Mouse (Mus musculus) frontal cortex, postnatal 36 days (tissue): Measurements from ENCODE around the gene Tssk1.

Experiments
- DNase-seq, 2 experiments: peaks; one replicate each; pipeline ENCODE4 v3.0.0; 2022; ENCODE audit warnings: low spot score in 2 of 2

Gene Tssk1

DNA sequence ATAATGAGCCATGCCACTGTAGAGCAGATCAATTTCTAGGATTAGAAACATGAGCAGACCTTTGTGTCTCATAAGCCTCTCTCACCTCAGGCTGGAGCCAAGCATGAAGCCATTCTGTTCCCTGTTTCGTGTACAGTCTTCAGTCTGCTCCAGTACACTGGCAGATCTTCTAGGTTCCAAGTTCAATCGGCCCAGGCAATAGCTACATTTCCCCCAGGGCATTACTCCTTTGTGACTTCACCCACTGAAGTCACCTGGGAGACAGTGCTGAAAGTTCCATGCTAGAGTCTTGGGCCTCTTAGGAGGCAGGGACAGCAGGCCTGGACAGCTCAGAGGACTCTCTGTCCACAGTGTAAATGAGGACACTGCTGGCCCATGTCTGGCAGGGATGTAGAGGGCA is at the start of gene Tssk1:
Tssk1 (plus strand) TSS at position 301 of the 400 bp plus-strand sequence.
- no peak for DNase-seq

DNA sequence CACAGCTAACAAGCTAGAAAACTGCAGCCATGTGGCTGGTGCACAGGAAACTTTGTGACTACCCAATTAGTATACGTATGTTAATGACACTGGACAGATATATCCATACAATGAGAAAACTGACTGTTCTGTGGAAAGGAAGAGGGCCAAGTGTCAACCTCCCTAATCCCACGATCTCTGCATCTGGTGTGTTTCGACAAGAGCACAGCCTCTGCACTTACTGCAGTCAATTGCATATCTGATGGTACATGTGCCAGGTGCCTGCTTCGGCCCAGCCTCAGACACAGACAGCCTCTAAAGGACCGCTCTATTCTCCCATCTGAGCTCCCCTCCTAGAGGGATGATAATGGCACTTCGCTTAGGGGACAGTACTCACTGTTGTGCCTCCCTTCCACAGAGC is 45.6 kb upstream of the Tssk1 start:
- no peak for DNase-seq

DNA sequence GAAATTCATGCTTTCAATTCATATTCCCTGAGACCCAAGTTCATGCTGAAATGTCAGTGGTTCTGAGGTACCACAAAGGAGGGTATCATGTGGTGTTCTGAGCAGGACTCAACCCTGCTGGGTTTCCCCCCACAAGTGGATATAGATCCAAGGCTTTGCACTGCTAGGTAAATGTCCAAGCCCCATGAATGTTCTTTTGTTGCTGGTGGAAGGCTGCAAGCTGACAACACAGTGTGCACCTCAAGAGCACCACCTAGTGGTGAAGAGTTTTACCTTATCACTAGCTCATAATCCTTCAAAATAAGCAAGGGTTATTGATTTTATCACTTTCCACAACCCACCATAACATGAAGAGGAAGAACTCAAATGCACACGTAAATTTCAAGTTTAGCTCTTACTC is 45.1 kb upstream of the Tssk1 start:
- peak in 1 of 2 experiments; percentile 61 for DNase-seq

DNA sequence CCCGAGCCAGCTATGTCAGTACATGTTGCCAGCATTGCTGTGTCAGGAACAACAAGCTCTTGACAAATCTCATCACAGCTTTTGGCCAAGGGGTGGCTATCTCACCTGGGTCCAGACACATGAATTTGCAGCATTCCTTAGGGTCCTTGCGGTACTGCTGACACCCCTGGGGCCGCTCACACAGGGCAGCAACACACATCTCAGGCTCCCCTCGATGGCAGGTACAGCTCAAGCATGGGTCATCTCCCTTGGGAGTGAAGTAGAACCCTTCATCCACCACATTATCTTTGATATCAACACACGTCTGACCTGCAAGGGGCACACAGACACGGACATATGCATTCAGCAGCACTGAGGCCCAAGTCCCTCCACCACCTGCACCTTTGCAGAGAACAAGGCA is 44.5 kb upstream of the Tssk1 start:
- DNase-seq: no peak

DNA sequence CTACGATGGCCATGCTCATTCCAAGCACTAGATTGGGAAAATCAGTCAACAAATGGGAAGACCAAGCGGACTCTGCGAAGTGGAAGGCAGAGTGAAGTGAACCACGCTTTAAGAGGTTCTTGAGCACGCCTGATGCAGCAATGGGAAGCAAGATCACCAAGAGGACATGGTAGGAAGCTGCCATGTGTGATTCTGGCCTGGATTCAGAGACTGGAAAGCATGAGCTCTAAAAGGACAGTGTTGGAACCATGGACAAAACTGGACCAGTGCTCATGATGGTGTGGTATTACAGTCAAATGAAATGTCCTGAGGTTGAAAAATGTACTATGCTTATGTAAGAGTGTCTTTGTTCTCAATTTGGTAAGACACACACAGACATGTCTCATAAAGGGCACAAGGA is 42.7 kb upstream of the Tssk1 start:
- DNase-seq: no peak

DNA sequence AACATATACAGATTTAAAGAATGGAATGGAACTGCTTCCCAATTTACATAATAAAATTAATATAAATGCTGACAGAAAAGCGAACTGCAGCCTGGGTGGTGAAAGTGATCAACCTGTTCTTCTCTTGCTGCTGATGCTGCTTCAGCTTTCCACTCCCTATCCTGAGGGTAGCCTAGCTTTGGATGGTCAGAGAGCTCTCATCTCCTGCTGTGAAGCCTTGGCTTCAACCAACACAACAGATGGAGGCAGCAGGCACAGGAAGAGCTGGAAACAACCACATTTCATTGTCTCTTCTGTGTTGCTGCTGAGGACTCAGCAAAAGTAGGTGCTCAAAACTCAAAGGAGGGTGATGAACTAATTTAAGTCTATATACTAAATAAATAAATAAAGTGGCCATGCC is 42.2 kb upstream of the Tssk1 start:
- DNase-seq: no peak

DNA sequence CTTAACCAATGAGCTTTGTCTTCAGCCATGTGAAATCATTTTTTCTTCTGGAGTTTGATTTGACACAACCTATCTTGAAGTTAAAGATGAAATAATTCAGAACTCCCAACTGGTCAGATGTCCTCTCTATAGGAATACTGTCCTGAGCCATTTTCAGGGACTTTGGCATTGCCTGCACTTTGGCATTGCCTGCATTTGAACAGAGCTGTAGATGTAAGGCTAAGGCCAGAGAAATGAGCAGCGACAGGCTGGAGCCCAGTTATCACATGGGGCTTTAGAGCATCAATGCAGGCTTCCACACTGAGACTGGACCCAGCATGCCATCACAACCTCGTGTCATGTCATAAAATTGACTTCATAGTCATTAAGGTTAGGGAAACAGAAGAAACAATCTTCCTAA is 40.8 kb upstream of the Tssk1 start:
- DNase-seq: no peak

DNA sequence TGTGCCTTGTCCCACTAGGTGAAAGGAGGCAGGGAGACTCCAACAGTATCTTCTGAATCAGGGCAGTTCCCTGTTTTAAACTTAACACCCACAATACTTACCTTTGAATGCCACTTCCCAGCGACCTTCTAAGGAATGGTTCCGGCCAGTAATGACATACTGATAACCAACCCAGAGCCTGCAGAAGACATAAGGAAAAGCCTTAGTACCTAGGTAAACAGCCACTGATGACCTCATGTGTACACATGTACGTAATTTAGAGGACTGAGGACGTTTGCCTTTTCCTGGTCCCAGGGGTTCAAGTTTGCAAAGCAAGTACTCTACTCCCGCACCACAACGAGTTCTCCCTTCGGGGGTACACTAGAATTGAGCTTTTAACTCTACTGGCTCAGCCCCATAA is 36.9 kb upstream of the Tssk1 start:
- no peak for DNase-seq

DNA sequence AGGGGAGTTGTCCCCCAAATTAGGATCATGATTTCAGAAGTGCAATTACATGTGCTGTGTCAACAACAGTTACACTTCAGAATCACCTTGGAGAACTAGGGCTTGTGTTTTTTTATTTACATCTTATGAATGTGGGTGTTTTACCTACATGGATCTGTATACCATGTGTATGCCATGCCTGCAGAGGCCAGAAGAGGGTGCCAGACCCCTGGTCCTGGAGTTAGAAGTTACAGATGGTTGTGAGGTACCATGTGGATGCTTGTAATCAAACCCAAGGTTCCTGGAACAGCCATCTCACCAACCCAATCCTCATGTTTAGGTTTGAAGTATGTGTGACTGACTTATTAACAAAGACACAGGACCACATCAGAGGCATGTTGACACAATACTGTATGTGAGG is 35.4 kb upstream of the Tssk1 start:
- DNase-seq: no peak

DNA sequence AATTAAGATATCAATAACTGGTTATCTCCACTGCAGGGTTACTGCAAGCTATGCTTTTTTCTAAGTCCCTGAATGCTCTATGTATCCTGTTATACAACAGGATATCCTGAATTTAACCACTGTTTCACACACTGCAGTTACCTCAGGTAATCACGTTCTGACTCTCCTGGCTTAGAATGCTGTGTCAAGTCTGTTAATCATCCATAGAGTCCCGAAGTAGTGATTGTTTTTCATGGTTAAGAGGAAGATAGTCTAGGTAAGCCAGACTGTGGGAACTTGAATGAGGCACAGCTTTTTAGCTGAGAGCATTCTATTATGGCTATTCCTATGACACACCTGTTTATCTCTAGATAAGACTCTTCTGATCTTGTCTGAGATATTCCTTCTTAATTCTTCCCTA is 28.7 kb upstream of the Tssk1 start:
- DNase-seq: no peak

DNA sequence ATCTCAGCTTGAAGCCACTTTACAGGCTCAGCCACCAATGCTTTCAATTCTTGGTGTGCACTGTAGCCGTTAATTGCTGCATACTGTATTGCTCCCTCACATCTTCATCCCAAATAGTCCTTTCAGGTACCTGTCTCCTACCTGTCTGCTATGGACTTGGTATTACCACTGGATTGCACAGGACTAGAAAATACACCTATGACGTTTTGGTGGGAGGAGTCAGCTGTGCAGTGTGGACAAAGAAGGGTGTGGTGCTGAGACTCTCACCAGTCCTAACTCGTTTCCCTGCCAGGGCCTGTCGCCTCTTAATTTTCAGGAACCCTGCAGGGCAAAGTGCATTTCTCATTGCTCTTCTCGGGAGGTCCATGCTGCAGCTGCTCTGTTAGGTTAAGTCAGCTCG is 28.3 kb upstream of the Tssk1 start:
- no peak for DNase-seq

DNA sequence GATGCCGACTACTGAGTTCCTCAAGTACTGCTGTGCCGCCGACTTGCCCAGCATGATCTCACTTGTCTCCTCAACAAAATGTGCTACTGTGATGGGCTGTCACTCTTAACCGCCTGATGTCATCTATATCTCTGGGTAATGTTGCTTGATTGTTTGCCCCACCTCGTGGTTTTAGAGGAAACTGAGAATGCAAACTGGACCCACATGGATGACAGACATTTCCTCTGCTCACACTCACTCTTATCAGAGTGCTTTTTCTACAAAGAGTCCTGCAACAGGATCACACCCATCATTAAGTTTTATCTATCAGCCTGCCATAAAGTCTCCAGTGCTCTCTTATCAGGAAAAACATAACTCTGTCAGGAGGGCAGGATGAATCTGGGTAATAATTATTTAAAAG is 22.8 kb upstream of the Tssk1 start:
- no peak for DNase-seq

DNA sequence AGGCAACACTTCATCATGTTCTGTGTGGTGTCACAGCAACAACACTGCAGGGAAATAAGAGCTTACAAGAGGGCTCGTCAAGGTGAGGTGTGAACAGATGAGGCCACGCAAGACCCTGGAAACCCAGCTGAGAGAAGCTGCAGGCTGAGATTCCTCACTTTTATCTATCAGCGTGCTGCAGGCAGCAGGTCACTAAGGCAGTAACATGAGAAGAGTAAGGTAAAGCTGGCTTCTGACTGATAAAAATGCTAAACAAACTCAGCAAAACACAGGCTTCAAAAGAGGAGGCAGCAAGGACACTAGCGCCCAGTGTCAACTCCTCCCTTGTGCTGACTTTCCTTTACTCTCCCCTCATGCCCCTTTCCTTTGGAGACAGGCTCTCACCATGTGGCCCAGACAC is 21.0 kb upstream of the Tssk1 start:
- DNase-seq: no peak

DNA sequence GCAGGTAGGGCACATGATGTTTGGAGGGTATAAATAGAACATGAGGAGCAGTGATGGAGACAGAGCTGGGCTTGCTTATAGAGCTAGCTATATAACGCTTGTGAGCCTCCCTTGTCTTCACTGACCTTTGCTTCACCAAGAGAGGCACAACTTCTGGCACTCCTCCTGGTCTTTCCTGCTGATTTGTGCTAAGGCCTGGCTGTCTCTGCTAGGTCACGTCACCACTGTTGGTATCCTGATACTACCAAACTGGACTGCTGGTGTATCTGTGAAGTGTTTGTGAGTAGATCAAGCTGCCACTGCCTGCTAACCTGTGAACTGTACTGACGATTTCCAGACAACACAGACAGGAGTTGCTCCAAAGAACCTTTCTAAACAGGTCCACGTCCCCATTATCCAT is 18.8 kb upstream of the Tssk1 start:
- DNase-seq: no peak

DNA sequence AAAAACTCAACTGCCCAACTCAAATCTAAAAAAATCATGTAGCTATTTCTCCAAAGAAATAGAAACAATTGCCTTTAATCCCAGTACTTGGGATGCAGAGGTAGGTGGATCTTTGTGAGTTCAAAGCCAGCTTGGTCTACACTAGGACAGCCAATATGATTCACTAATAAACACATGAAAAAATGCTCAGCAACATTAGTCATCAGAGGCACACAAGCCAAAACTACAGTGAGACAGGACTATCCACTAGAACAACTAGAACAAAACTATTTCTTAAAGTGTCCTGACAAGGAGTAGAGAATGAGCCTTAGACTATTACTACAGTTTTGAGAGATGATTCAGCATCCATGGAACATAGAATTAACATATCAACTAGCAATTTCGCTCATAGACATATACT is 17.9 kb upstream of the Tssk1 start:
- DNase-seq: no peak

DNA sequence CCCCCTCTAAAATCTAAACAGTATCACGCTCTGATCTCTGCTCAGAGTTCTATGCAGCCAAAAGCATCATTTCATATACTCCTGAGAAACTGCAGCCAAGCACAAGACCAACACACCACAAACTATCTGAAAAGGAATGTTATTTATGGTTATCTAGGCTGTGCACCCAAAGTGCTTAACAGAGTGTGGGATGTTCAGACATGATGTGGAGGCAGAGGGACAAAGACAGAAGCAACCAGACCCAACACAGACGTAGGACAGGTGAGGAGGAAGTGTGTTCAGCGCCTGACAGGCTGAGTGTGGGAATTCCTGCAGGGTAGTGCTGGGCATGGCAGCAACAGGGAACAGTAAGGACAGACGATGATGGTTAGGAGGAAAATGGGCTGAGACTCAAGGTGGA is 14.5 kb upstream of the Tssk1 start:
- DNase-seq: peak in 1 of 2 experiments; percentile 38

DNA sequence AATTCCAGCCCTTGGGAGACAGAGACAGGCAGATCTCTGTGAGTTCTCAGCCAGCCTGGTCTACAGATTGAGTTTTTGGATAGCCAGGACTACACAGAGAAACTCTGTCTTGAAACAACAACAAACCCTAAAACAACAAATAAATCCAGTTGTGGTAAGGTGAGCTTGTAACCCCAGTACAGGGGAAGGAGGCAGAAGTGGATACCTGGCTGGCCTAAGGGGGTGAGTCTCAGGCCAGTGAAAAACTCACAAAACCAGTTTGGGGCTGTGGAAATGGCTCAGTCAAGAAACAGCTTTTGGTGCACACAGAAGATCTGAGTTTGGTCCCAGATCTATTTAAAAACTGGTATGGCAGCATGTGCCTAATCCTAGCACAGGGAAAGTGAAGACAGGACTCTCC is 11.8 kb upstream of the Tssk1 start:
- DNase-seq: no peak

DNA sequence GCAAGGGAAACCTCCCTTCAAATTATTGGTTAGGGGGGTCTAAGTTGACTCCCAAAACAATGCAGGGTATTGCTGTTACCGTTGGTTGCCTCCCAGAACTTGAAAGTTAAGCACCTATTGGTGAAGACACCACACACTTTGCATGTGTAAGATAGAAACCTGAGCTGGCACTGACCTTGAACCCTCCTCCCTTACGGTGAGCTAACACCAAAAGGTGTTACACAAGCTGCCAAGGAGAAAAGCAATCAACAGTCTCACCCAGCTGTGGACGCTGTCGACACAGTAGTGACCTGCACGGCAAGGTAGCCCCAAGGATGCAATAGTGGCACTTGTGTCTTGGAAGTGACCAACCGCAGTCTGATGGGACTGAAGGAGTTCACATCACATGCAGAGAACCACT is 9.9 kb upstream of the Tssk1 start:
- no peak for DNase-seq

DNA sequence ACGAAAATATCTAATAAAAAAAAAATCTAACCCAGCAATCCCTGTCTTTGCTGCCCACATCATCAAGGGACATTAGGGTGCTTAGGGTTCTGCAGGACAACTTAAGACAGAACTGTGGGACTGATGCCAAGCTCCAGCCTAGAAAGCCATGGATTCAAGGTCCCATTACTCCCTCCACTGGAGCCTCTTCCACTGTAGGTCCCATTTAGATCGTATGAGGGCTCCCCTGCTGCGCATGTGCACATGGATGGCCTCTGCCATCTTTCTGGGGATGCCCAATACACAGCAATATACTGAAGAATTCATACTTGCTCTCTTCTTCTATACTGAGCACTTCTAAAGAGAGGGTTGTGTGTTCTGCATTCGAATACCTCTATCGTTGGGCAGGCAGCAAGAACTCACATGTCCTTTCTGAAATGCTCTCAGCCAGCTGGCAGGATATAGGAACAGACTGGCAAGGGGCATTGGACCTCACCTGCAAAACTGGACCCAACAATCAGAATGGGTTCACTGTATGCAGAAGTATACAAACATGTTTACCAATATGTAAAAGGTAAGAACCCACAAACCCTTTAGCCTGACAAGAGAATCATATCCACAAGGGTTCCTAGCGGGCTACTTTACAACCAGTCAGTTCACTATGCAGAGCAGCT is 4.2 kb upstream of the Tssk1 start:
- DNase-seq: no peak

DNA sequence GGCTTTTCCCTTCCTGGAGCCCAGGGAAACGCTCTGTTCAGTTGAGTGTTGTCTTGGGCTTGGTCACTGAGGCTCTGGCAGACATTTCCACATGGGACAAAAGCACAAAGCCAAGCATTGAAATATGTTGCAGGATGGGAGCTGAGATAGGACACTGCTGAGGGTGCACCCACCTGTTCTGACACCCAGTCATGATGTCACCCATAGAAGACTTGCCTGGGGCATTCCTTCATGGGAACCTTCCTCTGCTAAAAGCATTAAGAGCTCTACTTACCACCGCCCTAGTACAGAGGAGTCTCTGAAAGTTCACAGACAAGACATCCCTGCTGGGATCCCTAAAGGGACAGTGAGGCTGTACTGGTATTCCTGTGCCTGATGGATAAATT is 3.7 kb upstream of the Tssk1 start:
- DNase-seq: no peak

DNA sequence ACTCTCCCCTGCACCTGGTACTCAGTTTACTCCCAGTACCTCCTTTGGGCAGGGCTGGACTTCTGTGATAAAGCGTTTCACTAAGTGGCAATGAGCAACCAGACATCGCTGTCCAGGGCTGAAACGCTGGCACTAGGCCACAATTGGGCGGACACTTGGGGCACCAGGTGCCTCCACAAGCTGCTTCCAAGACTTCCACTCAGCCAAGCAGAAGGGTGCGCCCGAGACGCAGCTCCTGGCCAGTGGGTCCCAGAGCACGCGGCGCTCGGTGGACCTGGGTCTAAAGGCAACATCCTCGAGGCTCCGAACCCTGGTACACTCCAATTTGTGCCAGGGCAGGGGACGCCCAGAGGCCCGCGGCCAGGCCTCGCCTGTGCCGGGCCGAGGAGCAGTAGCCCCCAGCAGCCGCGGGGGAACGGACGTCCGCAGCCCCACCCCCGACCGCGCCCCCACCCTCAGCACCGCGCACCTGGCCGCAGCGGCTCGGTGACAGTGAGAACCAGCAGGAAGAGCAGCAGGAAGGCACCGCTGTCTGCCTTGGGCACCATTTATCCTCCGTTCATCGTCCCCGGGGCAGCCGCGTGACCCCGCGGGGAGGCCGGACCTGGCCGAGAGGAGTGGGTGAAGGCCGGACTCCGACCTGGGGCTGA is 3.0 kb upstream of the Tssk1 start:
- DNase-seq: peak; percentile 36 to 50

DNA sequence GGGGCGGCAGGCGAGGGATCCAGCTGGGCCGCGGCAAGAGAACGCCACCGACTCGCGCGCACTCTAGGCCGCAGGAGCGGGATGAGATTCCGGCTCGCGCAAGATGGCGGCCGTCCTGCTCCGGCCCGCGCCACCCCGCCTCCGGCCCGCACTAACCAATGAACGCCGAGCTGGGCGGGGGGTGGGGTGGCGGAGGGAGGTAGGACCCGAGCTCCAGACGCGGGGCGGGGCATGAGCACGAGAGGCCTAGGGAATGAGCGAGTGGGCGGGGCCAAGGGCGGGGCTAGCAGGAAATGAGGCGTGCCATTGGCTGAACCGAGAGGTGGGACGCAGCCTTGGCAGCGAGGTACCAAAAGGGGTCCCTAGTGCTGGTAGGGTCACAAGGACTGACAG is 2.5 kb upstream of the Tssk1 start, which contains the start of gene Gm20518:
Gm20518 (minus strand) TSS at position 105 of the 393 bp plus-strand sequence.
- DNase-seq: peak; percentile 97 to 98

DNA sequence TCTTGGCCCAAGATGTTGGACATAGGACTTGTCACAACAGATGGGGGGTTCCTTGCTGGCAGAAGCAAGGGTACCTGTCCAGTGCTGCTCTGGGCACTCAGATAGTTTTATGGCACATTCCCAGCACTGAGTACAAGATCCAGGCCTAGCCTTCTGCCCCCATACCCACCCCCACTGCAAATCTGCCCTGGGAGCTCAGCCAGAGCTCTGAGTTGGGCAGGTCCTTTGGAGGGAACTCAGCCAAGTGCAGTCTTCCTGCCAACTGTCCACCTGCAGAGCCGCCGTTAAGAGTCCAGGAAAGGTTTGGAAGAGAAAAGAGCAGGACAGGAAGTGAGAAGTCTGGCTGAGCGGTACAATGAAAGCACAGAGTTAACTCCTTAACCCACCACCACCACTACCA is 1.4 kb upstream of the Tssk1 start:
- DNase-seq: no peak

DNA sequence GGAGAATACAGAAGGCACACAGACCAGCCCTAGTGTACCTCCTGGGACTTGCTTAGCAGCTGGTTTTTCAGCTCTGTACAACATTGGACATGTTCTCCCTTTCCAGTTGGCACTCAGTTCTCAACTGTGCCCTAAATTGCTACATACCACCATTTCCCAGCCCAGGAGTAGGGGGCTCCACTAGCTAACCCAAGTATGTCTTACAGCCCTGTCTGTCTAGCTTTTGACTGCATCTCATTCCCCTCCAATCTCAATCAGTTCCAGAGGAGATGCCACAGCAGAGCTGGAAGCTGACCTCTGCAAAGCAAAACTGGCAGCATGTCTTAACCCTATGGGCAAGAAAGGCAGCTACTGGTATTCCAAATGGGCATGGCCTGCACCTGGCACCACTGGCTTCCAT is 2.1 kb downstream of the Tssk1 start:
- DNase-seq: no peak
